Mouse (Mus musculus): ENCODE data around the gene Afp. TPM values are rescaled to one million over a fixed set of nuclear protein-coding genes. Genes with fewer than 3 reads are reported as not detected.

Gene Afp
- total and polyA plus RNA-seq, 3 experiments: not detected

DNA sequence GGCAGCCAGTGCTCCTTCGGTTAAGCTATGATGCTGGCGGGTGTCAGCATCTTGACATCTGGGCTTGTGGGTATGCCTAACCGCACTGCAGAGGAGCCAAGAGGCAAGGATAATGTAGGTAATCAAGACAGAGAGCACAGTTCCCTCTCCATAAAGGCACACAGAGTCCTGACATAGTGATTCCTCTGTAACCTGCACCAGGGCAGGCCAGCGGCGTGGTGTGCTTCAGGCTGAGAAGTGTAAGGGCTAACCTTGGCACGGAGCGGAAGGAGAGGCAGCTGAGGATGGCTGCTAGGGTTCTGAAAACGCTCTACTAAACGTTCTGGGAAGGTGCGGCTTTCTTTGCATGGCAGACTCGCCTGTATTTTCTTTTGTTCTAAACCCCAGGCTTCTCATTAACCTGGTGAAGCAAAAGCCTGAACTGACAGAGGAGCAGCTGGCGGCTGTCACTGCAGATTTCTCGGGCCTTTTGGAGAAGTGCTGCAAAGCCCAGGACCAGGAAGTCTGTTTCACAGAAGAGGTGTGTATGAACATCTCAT, 16.9 kb downstream of the Afp start:
- DNase-seq: no peak

DNA sequence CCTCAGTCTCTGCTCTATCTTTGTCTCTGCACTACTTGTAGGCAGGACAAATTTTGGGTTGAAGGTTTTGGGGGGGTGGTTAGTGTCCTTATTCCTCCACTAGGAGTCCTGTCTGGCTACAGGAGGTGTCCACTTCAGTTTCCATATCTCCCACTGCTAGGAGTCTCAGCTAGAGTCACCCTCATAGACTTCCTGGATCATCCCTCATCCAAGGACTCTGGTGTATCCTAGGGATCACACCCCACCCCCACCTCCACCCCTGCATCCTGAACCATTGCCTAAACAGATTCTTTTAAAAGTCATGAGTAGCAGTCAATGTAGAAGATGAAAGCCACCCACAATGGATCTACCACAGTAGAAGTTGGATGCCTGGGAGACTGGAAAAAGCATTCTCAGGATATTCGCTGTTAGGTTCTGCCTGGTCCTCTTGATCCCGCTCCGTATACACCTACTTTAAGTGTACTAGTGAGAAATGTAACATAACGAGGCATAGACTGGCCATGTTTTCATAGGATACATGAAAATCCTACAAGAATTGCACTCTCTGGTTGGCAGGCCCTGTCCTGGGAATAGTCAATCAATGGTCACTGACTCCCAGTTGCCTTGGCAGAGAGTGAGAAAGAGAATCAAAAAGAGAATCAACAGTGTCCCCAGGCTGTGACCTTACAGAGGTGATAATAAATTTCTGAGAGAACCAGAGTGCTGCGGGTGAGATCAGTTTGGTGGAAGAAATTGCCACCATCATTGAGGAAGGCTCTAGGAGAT, 19.5 kb downstream of the Afp start:
- no peak for DNase-seq

GRCm38 (mm10) chr5:90512288-90512955, 21.9 kb downstream of the Afp start:
- no peak for DNase-seq

DNA sequence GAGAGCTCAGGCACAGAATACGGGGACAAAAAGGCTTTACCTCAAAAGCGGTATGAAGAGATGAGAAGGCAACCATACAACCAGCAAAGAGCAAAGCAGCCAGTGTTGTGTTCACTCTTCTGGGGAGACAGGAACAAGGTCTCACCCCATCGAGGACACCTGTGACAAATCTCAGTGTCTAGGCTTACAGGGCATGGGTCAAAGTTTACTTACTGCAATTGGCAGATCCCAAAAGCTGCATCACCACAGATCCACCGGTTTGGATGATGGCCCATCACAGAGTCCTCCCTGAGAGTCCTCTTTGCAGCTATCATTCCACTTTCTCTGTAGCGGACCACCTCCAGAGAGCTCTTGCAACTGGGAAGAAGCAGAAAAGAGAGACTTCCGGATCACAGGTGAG, 25.0 kb downstream of the Afp start:
- DNase-seq: no peak

- DNase-seq: no peak
These were observed 28.0 kb downstream of the Afp start, which contains the start of gene Afm for GRCm38 (mm10) chr5:90518356-90519100. Gene Afm (plus strand): TSS chr5:90518932.

DNA sequence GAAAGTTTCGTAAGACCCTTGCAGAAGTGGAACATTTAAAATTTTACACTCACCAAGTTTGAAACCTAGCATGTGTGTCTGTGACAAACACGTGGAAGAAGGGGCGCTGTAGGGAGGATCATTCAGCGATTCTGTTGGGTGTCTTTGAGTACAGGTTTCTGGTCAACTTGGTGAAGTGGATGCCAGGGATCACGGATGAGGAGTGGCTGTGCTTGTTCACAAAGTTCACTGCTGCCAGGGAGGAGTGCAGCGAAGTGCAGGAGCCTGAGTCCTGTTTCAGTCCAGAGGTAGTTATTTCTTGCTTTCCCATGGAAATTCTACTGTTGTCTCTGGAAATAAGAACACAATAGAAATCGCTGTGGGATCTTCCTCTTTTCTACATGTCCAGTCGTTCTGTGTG, 60.7 kb downstream of the Afp start:
- no peak for DNase-seq

GRCm38 (mm10) chr5:90556052-90556451, 65.5 kb downstream of the Afp start:
- no peak for DNase-seq

Other genes starting within 250 kb of the Afp start
- 100 to 1,000 TPM in 1 of 2 experiments, 10 to 100 TPM in 1; 68.6 to 108 TPM for gene Ankrd17, start 124.2 kb upstream of the Afp start, total RNA-seq (2021)
- 12.0 and 14.5 TPM in 2 replicates for gene Ankrd17, start 124.2 kb upstream of the Afp start, polyA plus RNA-seq (2012; rRNA removed)
- 1 to 10 TPM; 2.3 to 3.0 TPM for gene Gm9958, start 123.5 kb upstream of the Afp start, total RNA-seq (2021)
- 0.66 and 1.1 TPM in 2 replicates for gene Gm9958, start 123.5 kb upstream of the Afp start, polyA plus RNA-seq (2012; rRNA removed)
- gene Alb, start 29.8 kb upstream of the Afp start, total RNA-seq (2021): 100 to 1,000 TPM in 1 of 2 experiments, 1 to 10 TPM in 1; 3.0 to 232 TPM
- gene Alb, start 29.8 kb upstream of the Afp start, polyA plus RNA-seq (2012; rRNA removed): 0.35 and 6.5 TPM in 2 replicates
- 1 to 10 TPM in 1 of 2 experiments, not detected in 1; 1.1 TPM for gene Afm, start 28.2 kb downstream of the Afp start, total RNA-seq (2021)
- gene Afm, start 28.2 kb downstream of the Afp start, polyA plus RNA-seq (2012; rRNA removed): not detected in 2 replicates
- gene 5830473C10Rik, start 70.4 kb downstream of the Afp start, total RNA-seq (2021): under 1 TPM in 1 of 2 experiments, not detected in 1; 0.17 TPM
- not detected in 2 replicates for gene 5830473C10Rik, start 70.4 kb downstream of the Afp start, polyA plus RNA-seq (2012; rRNA removed)
- 1 to 10 TPM; 2.8 to 3.4 TPM for gene Rassf6, start 149.9 kb downstream of the Afp start, total RNA-seq (2021)
- gene Rassf6, start 149.9 kb downstream of the Afp start, polyA plus RNA-seq (2012; rRNA removed): 0.33 TPM in 1 of 2 replicates, not detected in the other

Measured in adrenal gland, adult 2 months (tissue).